Mouse (Mus musculus): ENCODE measurements at regions not wholly inside any gene's neighbourhood (a gene's known extent, or its start where the extent isn't known, plus 50 kb on each side); places are given as distances from the start of the nearest gene placed in this dataset.

DNA sequence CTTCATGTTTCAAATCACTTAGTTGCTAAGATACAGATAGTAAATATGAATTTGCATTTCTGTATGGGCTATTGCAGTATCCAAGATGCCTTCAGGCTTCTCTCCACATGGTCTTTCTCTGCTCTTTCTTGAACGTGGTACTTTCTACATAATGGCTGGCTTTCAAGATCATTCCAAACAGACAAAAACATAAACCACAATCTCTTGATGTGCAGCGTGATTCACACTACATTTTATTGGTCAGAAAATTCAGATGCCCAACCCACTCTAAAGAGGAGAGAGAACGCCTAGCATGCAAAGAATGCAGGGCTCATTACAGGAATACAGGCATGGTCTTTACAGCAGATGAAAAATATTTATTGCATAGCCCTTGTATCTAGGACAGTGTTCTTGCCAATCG lies 235.2 kb downstream of the Papss1 start:
- DNase-seq (ENCODE audit: low spot score in 2 of 2): no peak

GRCm38 (mm10) chr3:131801551-131801950 lies 237.0 kb downstream of the Papss1 start:
- DNase-seq (ENCODE audit: low spot score in 2 of 2): no peak

- no peak for DNase-seq (ENCODE audit: low spot score in 2 of 2)
Measured at GRCm38 (mm10) chr3:131802841-131803240, 238.3 kb downstream of the Papss1 start.

DNA sequence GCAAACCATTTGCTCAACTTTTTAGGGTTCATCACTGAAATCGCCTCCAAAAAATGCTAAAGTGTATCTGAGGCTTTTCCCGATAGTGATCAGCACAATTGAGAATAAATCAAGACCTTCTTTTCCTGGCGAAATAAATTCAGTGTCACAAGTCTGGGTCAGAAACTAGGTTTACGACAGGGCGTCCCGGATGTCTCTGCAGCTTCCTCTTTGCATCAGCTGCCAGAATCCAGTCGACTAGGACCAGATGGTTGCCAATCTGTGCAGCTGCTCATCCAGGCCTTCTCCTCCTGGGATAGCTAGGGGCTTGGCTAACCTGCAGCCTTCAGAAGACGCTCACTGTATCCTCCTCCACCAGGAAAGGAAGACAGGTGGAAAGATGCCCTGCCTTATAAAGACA lies 243.6 kb downstream of the Papss1 start:
- no peak for DNase-seq (ENCODE audit: low spot score in 2 of 2)

DNA sequence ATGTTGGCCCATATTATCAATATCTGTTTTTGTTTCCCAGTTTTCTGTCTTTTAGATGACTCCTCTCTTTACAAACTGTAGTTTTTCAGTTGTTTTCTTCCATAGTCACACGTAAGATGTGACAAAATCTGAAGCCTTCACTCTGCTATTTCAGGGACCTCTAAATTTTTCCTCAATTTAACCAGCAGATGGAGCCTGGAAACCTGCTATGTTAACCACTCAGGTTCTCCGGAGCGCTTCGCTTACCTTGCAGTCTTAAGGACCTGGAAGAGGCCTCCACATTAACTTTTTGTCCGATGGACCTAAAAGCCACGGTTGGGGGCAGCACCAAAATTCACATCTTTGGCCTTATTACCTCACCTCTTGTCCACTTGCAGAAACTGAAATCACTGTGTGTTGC lies 248.4 kb downstream of the Papss1 start:
- no peak for DNase-seq (ENCODE audit: low spot score in 2 of 2)

DNA sequence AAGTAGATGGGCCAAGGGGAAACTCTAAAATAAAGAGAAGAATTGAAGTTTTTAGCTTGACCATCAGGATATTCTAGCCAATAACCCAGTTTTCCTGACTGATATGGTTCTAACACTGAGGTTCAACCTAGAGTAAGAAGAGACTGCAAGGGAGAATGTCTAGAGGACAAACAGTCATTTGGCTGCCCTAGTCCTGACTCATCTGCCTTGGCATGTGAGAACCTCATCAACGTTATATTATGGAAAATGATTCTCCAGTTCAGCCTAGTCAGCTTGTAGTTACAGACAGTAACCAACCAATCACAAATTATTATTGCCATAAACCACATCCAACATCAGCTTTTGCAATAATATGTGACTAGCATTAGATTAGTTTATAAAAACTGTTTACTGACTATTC lies 254.2 kb downstream of the Papss1 start:
- DNase-seq (ENCODE audit: low spot score in 2 of 2): no peak

DNA sequence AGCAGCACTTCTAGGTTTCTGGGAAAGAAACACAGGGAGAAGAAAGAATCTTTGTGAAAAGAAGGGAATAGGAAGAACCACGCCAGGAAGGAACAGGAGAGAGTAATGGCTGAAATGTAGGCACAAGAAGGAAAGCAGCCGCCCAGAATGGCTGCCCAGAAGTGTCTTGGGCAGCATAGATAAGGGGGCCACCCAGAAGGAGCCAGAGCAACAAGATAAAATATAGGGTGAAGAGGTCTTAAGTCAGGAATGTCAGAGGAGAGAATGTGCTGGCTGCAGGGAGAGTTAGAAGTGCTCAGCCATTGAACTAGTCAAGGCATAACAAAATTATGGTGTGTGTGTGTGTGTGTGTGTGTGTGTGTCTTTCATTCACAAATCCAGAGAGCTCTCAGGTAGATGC lies 227.7 kb upstream of the Dkk2 start:
- DNase-seq (ENCODE audit: low spot score in 2 of 2): no peak

GRCm38 (mm10) chr3:131859083-131859482 lies 226.0 kb upstream of the Dkk2 start:
- no peak for DNase-seq (ENCODE audit: low spot score in 2 of 2)

DNA sequence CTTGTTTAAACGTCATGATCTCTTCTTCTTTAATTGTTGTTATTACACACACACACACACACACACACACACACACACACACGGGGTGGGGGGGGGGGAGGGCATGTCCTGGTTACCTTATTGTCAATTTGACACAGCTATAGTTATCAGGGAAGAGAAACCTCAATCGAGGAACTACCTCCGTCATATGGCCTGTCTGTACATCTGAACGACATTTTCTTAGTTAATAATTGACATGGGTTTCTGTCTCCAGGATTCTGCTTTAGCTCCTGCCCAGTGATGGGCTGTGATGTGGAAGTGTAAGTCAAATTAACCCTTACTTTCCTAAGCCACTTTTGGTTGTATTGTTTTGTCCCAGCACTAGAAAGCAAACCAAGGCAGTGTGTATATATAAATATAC lies 220.0 kb upstream of the Dkk2 start:
- no peak for DNase-seq (ENCODE audit: low spot score in 2 of 2)

DNA sequence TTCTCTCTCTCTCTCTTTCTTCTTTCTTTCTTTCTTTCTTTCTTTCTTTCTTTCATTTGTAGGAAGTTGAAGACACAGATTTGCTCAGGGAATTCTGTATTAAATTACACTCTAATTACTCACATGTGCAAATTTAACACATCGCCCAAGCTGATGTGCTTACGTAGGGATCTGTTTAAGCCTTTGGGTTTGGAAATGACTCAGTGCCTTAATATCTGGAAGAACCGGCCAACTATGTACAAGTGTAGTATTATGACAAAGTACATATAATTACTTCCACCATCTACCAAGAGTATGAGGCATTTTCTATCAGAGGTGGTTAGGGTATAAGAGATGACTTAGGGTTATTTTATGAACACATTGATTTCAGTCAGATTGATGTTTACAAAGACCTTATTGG lies 217.8 kb upstream of the Dkk2 start:
- no peak for DNase-seq (ENCODE audit: low spot score in 2 of 2)

DNA sequence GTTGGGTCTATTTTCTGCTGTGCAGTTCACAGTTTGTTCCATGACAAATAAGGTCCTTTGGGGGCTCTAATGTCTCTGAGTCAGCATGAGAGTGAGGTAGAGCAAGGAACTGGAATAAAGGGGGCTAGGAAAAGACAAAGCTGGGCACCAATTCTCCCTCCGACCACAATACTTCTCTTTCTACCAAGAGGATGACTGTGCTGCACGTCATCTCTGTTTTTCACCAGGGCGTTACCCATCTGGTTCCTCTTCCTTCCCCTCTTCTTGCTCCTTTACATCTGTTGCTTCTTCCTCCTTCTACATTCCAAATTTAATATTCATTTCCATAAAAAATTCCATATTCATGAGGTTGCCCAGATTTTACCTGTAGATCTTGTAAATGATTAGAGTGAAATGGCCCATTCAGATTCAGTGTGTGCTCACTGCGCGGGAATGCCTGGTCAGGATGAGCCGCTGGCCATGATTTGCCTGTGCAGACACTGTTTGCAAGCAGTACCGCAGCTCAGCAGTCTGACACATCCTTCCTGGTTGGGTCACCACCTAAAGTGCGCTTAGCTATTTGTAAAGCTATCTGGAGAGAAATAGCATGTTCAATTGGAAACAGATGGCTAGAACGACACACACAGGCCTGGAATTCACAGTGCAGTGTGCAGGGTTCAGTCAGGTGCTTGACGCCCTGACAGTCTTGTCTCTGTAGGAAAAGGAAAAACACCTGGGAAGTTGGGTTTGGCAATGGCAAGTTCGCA lies 216.7 kb upstream of the Dkk2 start:
- DNase-seq (ENCODE audit: low spot score in 2 of 2): no peak

DNA sequence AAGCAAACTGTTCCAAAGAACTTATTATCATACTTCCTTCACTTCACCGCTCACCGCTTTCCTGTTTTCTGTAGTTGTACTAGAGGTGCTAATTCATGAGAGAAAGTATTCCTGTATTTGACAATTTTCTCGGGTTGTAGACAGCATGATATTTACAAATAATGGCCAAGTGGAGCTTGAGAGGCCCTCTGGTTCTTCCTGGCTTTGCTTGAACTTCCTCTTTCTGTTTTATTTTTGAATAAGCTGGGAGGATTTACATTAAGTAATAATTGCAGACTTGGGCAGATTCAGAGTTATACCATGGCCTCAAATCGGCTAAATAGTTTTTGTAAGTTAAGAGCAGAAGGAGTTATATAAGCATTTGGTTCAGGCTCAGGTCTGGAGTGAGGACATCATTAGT lies 215.8 kb upstream of the Dkk2 start:
- no peak for DNase-seq (ENCODE audit: low spot score in 2 of 2)

- no peak for DNase-seq (ENCODE audit: low spot score in 2 of 2)
Measured at GRCm38 (mm10) chr3:131882667-131883066, 202.4 kb upstream of the Dkk2 start.

DNA sequence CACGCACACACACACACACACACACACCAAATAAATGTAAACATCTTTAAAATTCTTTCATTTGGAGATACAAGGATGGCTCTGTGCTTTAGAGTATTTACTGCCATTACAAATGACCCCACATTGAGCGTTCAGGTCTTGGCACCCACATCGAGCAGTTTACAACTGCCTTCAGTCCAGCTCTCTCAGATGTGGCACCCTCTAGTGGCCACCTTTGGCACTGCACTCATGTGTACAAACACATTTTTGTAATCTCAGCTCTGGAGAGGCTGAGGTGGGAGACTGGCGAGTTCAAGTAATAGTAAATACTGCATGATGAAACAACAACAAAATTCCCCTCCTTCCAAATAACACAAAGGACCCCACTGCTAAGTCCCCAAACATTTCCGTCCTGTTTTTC lies 198.6 kb upstream of the Dkk2 start:
- no peak for DNase-seq (ENCODE audit: low spot score in 2 of 2)

GRCm38 (mm10) chr3:131886984-131887383 lies 198.1 kb upstream of the Dkk2 start:
- no peak for DNase-seq (ENCODE audit: low spot score in 2 of 2)

DNA sequence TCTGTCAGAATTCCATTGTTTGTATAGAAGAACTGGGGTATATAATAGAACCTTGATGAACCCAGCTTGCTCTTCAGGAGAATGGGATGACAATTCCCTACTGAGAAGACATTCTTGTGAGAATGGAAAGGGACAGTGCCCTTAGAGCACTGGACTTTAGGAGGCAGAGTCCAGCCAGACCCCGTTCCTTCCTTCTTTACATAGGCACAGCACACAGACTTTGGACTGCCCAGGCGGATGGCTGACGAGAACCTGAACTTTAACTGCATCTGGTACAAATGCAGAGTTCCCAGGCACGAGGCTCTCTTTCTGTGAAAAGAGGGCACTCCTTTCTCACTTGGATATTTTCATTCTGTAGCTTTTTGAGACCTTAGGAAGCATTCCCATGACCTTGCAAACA lies 197.4 kb upstream of the Dkk2 start:
- no peak for DNase-seq (ENCODE audit: low spot score in 2 of 2)

GRCm38 (mm10) chr3:131891941-131892340 lies 193.2 kb upstream of the Dkk2 start:
- no peak for DNase-seq (ENCODE audit: low spot score in 2 of 2)

- no peak for DNase-seq (ENCODE audit: low spot score in 2 of 2)
Measured at GRCm38 (mm10) chr3:131893061-131893804, 191.9 kb upstream of the Dkk2 start.

- no peak for DNase-seq (ENCODE audit: low spot score in 2 of 2)
Measured at GRCm38 (mm10) chr3:131895057-131895456, 190.0 kb upstream of the Dkk2 start.

DNA sequence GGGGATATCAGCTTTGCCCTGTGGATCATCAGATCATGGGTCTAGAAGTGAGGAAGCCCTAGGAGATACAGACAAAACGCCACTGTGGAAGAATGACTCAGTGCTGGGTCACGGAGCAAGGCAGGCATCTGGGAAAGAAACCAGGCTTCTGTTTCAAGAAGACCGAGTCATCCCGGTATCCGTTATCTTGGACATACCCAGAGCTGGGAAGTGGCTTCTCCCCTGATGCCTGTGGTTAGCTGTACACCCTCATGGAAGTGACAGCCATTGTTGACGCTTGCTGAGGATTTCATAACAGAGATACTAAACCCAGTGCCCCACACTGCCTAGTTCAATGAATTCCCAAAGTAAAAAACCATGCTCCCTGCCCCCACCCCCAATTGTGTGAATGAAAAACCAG lies 171.6 kb upstream of the Dkk2 start:
- DNase-seq (ENCODE audit: low spot score in 2 of 2): no peak

DNA sequence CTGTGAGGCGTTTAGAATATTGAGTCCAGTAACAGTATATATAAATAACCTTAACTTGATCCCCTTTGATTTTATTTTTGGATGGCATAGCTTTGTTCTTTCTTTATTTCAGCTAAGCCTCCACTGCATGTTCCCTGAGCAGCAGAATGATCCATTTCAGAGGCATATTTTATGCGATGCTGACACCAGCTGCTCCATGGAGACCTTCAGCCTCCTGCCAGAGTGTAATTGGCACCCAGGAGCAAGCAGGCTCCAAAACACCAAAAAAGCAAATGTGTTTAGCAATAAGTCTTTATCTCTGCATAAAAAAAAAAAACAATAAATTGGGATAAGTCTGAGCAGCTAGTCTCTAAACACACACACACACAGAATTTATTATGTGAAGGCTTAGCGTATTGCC lies 170.7 kb upstream of the Dkk2 start:
- no peak for DNase-seq (ENCODE audit: low spot score in 2 of 2)

DNA sequence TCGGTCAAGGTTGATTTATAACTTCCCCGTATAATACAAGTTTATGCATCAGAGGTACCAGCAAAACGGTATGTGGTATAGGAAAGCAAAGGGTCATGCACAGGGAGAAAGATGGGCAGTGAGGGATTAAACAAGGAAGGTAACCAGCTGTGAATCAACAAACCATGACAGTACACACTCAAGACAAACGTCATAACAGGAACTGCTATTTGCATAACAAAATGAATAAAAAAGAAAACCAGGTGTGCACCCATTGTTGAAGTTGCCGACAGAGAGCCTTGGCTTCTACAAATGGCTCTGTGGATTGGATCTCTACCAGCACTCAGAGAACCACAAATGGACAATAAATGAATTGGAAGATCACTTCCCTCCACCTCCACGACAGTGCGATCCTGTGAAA lies 170.1 kb upstream of the Dkk2 start:
- DNase-seq (ENCODE audit: low spot score in 2 of 2): no peak

GRCm38 (mm10) chr3:131917734-131918534 lies 167.2 kb upstream of the Dkk2 start:
- DNase-seq (ENCODE audit: low spot score in 2 of 2): no peak

All from frontal cortex, postnatal 14 days (tissue).